Mouse (Mus musculus): ENCODE measurements around the gene Gm867.

Gm867 gene

GRCm38 (mm10) chr10:75940520-75940919 lies at the start of gene Gm867:
Gene Gm867, minus strand, starts transcription at chr10:75940672.
- no peak for ATAC-seq (ENCODE audit: low TSS enrichment)

- ATAC-seq (ENCODE audit: low TSS enrichment), result no peak; the same call in 1 of the 2 replicates
These were observed 39.0 kb upstream of the Gm867 start for GRCm38 (mm10) chr10:75979432-75979831.

- no peak for ATAC-seq (ENCODE audit: low TSS enrichment)
These were observed 38.3 kb upstream of the Gm867 start for GRCm38 (mm10) chr10:75978835-75979157.

GRCm38 (mm10) chr10:75978119-75978834 lies 37.8 kb upstream of the Gm867 start:
- ATAC-seq (ENCODE audit: low TSS enrichment), result no peak

GRCm38 (mm10) chr10:75975216-75975615 lies 34.7 kb upstream of the Gm867 start:
- ATAC-seq (ENCODE audit: low TSS enrichment), result no peak

- no peak for ATAC-seq (ENCODE audit: low TSS enrichment)
These were observed 33.4 kb upstream of the Gm867 start for GRCm38 (mm10) chr10:75973846-75974245.

GRCm38 (mm10) chr10:75954381-75954811 lies 13.9 kb upstream of the Gm867 start, which contains the start of gene Gm5134:
Gene Gm5134, plus strand, starts transcription at chr10:75954514.
- ATAC-seq (ENCODE audit: low TSS enrichment), result no peak

- ATAC-seq (ENCODE audit: low TSS enrichment), result peak; percentile 52; the same call in 1 of the 2 replicates
These were observed 11.1 kb upstream of the Gm867 start for GRCm38 (mm10) chr10:75951424-75952050.

- peak; percentile 32; the same call in 1 of the 2 replicates for ATAC-seq (ENCODE audit: low TSS enrichment)
These were observed 10.3 kb upstream of the Gm867 start for GRCm38 (mm10) chr10:75950791-75951210.

GRCm38 (mm10) chr10:75949053-75950045 lies 8.9 kb upstream of the Gm867 start:
- no peak for ATAC-seq (ENCODE audit: low TSS enrichment)

GRCm38 (mm10) chr10:75948079-75948478 lies 7.6 kb upstream of the Gm867 start:
- ATAC-seq (ENCODE audit: low TSS enrichment), result no peak

- ATAC-seq (ENCODE audit: low TSS enrichment), result no peak
These were observed 5.4 kb upstream of the Gm867 start for GRCm38 (mm10) chr10:75945896-75946295.

- no peak for ATAC-seq (ENCODE audit: low TSS enrichment)
These were observed 4.7 kb upstream of the Gm867 start for GRCm38 (mm10) chr10:75945213-75945612.

GRCm38 (mm10) chr10:75944066-75944772 lies 3.7 kb upstream of the Gm867 start:
- ATAC-seq (ENCODE audit: low TSS enrichment), result 0 out of 2 replicates have a peak, but pooled peaks have one; percentile 24

GRCm38 (mm10) chr10:75942736-75943477 lies 2.4 kb upstream of the Gm867 start, which contains the start of gene Vpreb3:
Gene Vpreb3, plus strand, starts transcription at chr10:75943057.
- no peak for ATAC-seq (ENCODE audit: low TSS enrichment)

- no peak for ATAC-seq (ENCODE audit: low TSS enrichment)
These were observed 761 bp upstream of the Gm867 start for GRCm38 (mm10) chr10:75941042-75941824.

- peak; percentile 35; the same call in 1 of the 2 replicates for ATAC-seq (ENCODE audit: low TSS enrichment)
These were observed 814 bp downstream of the Gm867 start for GRCm38 (mm10) chr10:75939481-75940234.

- no peak for ATAC-seq (ENCODE audit: low TSS enrichment)
These were observed 2.4 kb downstream of the Gm867 start for GRCm38 (mm10) chr10:75937851-75938643.
